Mouse (Mus musculus) cerebellum, adult 9-11 months (tissue): ENCODE measurements around the gene Cth.

Source experiments
- DNase-seq: peaks from one replicate; pipeline ENCODE4 v3.0.0; 2022

The Cth gene

DNA sequence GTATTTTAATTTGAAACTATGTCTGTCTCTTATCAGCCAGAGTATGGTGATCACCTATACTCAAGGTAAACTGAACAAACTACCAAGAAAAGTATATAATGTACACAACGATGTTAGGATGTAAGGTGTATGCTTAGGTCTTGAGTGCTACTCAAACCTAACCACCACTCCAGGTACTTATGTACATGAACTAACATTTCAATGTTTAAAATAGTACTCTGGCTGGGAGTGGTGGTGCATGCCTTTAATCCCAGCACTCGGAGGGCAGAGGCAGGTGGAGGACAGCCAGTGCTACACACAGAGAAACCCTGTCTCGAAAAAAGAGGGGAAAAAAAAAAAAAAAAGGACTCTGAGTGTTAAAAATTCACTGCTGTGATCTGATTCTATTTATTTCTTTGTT, 16.7 kb downstream of the Cth start:
- DNase-seq: no peak

GRCm38 (mm10) chr3:157901721-157902120, 23.2 kb downstream of the Cth start:
- no peak for DNase-seq

- no peak for DNase-seq
Observed at GRCm38 (mm10) chr3:157899986-157900385, 24.9 kb downstream of the Cth start.

DNA sequence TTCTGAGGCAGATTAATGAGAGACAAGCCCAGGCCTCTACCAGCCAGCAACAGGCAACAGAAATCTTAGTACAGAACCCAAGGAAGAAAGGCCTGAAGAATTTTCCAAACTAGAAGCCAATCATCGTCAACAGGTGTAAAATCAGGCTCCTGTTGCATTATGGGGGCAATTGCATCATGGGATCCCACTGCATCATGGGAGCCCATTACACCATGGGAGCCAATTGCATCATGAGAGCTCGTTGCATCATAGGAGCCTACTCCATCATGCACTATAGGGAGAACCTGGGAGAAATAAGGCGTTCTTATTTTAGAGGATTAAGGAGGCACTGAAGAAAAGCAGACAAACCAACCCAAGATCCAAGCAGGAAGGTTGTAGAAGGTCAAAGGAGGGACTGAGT, 27.2 kb downstream of the Cth start:
- DNase-seq: no peak

DNA sequence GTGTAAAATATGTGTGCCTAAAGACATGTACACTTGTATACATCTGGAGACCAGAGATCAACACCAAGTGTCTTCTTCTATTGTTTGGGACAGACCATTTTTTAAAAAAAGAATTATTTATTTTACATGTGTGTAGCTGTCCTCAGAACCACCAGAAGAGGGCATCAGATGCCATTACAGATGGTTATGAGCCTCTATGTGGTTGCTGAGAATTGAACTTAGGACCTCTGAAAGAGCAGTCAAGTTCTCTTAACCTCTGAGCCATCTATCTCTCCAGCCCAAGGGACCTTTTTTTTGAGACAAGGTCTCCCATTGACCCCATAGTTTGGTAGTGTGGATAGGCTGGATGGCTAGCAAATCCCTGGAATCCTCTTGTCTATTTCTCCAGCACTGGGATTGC, 33.1 kb downstream of the Cth start:
- no peak for DNase-seq

GRCm38 (mm10) chr3:157884081-157884643, 40.7 kb downstream of the Cth start:
- DNase-seq: no peak

DNA sequence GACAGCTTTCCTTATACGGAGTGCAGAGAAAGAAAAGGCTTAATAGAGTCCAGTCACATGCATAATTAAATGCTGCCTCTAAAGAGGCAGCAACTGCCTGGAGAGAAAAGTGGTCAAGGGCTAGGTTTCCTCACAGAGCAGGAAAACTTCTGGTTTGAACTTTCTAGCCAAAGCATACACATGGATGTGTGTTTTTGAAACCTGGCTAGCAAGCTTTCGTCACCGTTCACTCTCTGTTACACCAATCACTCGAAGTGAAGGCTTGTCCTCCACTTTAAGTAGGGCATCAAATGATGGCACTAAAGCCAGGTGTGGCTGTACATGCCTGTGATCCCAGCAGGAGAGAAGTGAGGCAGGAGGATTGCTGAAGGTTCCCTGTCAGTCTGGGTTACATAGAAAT, 41.8 kb downstream of the Cth start:
- no peak for DNase-seq

DNA sequence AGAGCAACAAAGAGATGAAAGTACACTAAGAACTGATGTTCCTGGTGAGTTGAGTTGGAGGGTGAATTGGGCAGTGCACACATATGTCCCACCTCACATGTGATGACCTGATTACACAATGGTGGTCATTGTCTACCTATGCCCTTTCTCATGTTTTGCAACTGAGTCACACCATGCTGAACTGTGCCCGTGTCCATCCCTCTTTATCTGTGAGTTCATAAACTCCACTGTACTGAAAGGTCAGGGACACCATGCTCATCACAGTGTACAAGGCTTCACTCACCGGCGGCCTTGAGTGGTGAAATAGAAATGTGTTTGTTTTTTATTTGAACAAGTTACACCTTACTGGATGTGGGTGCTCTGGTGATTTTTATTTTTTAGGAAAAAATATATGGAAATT, 42.9 kb downstream of the Cth start:
- DNase-seq: no peak

DNA sequence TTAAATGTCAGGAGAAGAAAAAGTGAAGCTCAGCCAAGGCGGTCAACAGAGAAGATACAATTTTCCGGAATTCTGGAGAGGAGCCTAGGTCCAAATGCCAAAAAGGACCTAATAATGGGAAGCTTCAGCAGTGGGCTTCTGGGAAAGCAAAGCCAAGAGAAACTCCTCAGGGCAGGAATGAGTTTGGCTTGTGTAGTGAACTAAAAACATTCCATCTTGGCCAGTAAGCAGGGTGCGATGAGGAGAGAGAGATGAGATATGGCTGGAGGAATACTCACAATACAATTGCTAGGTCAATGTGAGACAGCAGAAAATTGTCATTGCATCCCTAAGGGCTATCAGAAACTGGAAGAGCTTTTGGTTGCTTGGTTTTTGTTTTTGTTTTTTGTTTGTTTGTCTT, 43.9 kb downstream of the Cth start:
- DNase-seq: no peak

GRCm38 (mm10) chr3:157877847-157878246, 47.0 kb downstream of the Cth start:
- DNase-seq: no peak

DNA sequence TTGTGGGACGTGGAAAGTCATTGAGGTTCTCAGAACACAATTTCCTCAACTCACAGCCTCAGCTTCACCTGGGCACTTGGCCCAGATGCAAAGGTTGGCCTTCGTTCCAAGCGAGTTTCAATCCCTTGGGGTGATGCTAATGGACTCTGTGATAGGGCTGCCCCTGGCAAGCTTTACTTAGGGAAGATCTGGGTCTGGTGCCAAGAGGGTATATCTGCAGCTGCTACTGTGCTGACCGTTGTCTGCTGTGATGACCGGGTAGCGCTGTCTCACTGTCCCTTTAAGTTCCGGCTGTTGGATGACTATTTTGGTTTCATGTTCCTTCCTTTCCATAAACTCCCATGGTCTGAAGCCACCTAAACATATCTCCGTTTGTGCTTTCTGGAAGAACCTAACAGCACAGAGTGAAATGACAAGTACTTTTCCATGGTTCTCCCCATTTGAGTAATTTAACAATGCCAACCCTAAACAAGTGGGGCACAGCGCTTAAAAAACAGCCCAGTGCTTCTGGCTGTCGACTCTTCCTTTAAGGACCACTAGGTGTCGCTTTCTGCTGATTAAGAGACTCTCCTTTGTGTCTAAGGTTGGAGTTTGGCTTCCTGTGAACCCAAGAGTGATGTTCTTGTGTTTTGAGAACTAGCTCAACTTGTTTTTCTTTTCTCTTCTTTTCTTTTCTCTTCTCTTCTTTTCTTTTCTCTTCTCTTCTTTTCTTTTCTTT, 48.3 kb downstream of the Cth start:
- peak; percentile 27 for DNase-seq

DNA sequence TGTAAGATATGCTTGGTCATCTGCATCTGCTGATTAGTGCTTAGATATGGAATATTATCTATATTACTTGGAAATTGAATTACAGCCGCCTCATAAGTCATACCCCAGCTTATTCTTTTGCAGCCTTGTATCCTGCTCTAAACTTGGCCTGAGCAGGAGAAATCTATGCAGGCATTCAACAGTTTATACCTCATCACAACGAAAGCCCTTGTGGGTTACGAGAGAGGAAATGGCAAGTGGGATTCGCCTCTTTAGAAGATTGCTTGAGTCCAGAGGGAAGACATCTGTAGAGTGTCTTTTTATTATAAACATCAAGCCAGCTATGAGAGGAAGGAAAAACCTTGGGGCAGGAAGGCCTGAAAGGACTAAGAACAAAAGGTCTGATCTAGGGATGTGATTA, 52.0 kb downstream of the Cth start:
- DNase-seq: no peak

- no peak for DNase-seq
Observed at GRCm38 (mm10) chr3:157867836-157868235, 57.0 kb downstream of the Cth start.

DNA sequence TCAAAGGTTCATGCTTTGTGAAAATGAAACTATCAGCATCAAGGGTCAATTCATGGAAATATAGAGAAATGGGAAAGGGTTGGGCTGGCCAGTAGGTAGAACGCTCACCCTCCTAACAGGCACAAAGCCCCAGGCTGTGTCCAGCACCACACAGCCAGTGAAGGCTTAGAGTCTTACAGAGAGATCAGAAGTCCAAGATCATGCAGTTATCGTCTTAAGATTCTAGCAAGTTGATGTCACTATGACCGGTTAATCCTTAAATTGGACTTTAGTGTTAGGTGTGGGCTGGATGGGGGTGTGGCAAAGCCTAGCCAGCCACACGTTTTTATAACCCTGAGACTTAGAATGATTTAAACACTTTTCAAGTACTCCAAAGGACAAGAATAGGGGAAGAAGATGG, 58.6 kb downstream of the Cth start:
- no peak for DNase-seq

GRCm38 (mm10) chr3:157865848-157866247, 59.0 kb downstream of the Cth start:
- no peak for DNase-seq

- no peak for DNase-seq
Observed at GRCm38 (mm10) chr3:157865431-157865830, 59.4 kb downstream of the Cth start.

DNA sequence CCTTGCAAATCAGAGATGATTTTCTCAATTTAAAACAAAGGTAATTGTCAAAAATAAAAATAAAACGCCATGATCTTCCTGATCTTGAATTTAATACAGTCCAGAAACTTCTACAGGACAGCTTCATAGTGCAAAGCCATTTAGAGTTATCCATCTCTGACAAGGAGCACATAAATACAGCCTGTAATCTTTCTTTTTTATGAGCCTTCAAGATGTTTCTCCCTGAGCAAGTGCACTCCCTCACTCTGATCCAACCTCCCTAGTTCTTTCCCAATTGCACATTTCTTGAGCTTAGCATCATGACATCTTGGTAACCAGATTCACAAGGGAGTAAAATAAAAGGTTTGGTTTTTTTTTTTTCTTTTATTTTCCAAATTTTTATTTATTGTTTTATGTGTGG, 72.1 kb downstream of the Cth start:
- no peak for DNase-seq

DNA sequence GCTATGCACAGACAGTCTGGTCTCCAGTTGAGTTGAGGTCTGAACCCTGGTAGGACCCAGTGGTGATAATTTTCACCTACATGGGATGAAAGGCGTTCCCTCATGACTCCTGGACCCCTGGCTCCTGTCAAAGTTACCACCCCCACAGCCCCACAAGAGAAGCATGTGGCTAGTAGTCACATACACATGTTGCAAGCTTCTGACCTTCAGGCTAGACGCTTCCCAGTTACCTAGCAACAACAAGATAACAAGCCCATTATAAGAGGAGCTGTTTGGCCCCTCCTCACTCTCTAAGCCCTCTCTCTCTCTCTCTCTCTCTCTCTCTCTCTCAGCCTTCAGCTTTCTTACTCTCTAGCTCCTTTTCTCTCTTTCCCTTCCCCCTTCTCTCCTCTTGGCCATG, 76.4 kb downstream of the Cth start:
- DNase-seq: no peak

GRCm38 (mm10) chr3:157847338-157848284, 77.3 kb downstream of the Cth start:
- no peak for DNase-seq
